Mouse (Mus musculus): ENCODE results near the gene Dph5.
A peak's percentile ranks its signal among the peaks of the same experiment; 100 is the strongest.
"Not testable (repeated sequence)": the region's sequence is repeated elsewhere in the genome, so short reads cannot be mapped to it uniquely, and the experiment has no call there.

Gene Dph5

DNA sequence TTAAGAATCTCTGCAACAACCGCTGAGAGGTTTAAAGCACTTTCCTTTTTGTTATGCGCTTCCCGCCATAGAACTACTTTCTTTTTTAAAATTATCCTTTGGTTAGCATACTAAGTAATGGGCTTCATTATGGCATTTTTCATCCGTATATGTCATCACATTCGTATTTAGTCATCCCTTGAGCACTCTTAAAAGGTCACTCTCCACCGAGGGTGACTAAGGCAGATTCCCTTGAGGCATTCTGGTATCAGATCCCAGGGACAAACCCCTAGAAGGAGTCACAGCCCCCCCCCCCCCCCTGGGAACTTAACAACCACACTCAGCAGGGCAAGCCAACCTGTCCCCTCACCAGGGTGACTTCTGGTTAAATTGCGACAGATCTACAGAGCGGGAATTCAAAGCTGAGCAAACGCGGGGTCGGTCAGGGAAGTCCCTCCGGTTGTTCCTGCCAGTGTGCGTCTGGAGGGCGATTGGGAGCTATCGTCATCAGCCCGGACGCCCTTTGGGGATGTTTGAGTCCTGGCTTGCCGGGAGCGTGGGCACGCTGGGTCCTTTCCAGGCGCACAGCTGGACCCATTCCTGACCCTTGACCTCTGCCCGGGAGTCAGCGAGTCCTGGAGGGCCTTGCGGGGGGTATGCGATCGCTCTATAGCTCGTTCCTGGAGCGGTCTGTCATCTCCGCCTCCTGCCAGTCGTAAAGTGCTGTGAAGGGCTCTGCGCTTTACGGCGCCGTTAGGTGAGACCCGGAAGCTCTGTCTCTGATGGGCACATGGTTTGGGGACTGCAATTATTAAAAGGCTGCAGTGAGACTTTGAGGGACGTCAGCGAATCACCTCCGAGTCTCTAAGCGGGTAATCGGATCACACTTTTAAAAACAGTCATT is at the start of gene Dph5:
TSS of gene Dph5 (plus strand) at position 411 of the 883 bp plus-strand sequence.
- DNase-seq (ENCODE audit: low spot score): peak; percentile 87

DNA sequence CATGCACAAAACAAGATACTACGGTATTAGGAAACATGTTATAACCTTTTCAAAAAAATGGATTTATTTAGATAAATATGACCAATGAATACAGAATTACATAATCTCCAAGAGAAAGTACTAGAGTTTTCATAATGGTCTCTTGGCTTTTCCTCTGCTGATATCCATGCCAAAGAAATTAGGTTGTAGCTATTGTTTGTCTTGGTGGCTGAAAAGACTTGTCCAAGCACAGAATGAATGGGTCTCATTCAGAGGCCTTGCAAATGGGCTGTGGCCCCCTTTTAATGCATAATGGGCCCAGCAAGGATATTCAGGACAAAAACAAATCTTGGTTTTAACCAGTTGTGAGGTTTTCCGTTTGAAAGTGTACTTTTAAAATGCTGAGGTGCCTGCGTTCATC is 43.1 kb upstream of the Dph5 start:
- no peak for DNase-seq (ENCODE audit: low spot score)

DNA sequence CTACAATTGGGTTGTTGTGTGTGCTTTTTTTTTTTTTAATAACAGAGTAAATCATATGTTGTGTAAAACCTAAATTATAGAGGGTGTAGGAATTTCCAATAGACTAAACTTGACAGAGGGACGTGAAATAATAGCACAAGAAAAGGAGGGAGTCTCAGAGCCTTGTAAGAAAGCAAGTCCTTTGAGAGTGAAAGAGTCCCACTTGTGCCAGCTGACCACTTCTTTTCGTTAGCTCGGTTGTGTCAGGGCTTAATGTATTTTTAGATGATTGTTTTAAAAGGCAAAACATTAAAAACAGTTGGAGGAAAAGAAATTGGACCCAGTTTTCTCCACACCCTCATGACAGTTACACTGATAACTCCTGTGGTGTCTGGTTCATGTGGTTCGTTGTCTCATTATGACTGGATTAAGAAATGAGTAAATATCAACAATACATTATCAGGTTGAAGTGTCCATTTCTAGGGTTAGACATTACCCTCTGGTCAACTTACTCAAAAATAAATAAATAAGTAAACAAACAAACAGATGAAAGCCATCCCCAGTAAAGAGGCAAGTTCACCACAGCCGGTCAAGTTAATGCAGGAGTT is 42.5 kb upstream of the Dph5 start:
- DNase-seq (ENCODE audit: low spot score): no peak

DNA sequence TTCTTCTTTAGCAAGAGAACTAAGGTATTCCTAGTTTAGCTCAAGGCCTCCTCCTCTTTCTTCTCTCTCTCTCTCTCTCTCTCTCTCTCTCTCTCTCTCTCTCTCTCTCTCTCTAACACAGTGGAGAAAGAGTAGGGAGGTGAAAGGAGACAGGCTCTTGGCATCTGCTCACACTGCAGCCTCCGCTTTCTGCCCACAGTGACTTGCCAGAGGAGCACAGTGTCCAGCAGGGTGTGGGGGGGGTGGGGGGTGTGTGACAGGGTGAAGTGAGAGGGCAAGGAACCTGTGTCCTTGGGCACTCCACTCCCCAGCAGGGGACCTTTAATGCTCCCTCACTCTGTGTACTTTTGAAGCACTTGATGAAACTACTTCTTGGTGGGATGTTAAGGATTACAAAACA is 41.9 kb upstream of the Dph5 start:
- no peak for DNase-seq (ENCODE audit: low spot score)

DNA sequence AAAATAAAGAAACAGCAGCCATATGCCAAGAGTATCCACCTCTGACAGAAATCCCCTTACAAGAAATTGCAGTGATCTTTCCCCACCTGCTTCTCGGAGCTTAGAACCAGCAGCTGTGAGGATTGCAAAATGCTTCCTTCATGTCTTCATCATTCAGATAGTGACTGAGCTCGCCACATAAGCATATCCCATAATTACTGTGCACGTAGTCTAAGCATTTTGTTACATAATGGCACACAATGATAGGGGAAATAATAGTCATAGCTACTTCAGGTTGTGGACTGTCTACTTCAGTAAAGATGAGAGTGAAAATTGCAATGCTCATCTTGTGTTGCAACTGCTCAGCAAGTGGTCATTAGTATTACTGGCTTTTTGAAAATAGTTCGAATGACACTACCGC is 41.5 kb upstream of the Dph5 start:
- no peak for DNase-seq (ENCODE audit: low spot score)

DNA sequence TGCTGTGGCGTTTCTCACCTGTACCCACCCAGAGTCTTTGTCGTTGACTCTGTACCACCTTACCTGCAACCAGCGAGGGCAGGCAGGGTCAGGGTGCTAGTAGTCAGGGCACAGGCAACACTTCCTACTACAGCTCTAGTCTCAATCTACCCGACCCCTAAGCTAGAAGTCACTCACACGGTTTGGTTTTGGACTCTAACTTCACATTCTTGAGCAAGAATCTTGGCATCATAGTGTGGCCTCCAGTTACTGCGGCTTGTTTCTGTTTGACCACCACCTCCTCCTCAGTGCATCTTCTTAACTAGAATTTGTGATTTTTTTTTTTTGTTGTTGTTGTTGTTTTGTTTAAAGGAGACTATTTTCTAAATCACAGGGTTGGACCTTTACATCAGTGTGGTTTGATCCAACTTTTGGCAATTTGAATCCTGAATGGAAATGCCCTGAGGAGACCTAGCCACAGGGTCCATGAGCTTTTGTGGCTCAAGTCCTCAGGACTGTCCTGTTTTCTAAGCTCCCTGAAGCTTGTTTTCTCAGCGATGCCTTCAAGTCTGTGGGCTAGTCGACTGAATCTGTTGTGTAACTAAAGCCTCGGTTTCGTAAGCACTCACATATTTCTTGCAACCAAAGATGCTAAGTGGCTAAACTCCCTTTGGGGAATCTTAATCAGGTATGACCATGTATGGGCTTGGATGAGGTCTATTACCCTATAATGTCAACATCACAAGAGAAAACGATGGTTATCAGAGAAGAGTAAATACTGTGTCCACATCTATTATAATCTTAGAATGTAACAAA is 38.8 kb upstream of the Dph5 start:
- DNase-seq (ENCODE audit: low spot score): no peak

DNA sequence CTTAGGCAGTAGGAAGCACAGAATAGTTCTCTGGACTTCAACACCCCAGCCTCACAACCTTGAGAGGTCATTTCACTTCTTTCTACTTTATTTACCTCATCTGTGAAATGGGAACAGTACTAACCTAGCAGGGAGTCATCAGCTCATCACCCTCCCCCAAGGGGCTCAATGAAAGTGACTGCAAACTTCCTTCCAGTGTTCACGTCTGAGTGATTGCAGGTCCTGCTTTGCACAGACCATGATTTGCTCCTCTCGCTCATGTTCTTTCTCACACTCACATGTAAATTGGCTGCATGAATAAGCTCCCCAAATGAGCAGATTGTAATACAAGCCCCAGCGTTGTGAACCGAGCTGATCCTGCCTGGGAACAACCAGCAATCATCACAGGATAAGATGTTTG is 36.7 kb upstream of the Dph5 start:
- no peak for DNase-seq (ENCODE audit: low spot score)

DNA sequence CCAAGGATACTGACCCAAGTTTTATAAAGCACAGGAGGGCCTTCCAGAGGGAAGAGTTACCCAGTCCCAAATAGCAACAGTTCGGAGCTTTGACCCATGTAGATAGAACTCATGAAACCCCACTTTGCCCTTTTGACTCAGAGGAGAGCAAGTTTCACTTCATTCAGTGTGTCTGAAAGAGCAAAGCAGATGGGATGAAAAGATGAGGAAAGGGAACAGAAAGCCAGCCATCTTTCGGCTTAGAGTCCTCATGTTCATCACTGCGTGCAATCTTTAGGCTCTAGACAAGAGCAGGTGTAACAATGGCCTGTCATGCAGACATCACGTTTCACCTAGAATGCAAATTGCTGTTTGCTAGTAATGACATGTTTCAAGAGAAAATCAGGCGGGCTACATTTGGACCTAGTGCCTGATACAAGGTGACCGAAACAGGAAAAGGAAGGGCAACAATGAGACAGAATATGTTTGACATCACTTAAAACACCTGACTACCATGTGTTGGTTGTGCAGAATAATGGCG is 32.9 kb upstream of the Dph5 start:
- DNase-seq (ENCODE audit: low spot score): no peak

DNA sequence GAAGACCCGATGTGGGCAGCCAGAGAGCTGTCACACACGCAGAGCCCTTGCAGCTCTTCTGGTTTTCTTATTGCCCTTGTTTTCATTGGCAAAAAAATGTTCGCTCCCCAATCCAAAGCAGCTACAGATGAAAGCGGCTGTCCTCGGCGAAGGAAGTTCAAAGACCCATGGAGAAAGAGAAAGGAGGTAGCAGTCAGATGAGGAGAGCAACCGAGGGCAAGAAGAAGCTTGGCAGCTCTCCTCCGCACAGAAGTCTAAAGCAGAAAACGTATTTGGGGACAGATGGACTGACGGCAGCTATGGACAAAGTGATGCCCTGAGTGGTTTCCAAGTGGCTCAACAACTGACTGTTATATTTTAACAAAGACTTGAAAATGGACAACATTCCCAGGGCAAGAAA is 32.1 kb upstream of the Dph5 start:
- DNase-seq (ENCODE audit: low spot score): no peak

DNA sequence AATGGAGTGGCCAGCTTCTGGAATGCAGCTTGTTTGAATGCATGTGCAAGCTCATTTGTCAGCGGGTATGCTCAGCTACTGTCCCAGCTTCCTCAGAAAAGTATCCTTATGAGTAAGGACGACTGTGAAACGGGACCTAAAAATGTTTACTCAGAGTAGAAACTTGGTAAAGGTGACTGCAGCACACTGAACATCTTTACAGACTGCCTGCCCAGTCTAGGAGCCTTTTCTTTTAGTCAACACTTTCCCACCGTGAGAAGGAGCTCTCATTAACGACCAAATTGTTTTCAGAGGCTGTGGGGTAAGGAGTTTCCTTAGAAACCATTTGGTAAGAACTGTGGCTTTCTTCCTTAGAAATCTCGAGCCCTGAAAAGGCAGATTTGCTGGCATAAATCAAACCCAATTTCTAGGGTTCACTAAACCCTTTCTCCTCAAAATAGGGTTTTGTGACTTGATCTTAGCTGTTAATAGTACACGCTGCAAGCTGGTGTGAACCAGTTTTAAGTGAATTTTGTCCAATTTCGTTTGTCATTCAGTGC is 31.1 kb upstream of the Dph5 start:
- no peak for DNase-seq (ENCODE audit: low spot score)

DNA sequence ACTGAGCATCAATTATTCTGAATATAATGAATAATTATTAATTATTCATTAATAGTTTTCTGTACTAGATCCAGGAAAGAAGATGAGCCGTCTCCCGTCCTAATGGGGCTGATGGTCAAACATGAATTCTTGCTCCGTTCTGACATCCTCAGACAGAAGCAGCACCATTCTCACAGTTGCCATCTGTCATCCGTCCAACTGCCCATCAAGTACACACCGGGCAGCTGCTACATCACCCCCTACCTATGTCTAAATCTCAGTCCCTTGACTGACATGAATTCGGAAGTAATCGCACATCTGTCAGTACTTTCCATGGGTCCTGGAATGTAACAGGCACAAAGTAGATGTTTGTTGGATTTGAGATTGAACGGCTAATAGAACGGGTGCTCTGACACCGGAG is 30.2 kb upstream of the Dph5 start:
- DNase-seq (ENCODE audit: low spot score): no peak

DNA sequence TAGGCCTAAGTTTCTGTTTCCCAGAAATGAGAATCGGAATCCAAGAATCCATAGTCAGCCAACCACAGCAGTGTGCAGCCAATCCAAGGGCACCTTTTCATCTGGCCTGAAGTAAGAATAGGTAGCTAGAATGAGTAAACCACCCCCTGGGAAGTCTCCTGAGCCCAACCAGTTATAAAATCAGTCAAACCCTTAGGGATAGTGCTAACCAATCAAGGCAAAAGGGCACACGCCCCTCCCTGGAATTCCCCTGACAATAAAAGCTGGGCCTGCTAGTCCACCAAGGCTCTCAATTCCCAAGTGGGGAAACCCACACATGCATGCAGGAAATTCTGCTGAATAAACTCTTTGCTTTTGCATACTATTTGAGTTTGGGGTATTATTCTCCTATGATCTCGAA is 28.8 kb upstream of the Dph5 start:
- no peak for DNase-seq (ENCODE audit: low spot score)

DNA sequence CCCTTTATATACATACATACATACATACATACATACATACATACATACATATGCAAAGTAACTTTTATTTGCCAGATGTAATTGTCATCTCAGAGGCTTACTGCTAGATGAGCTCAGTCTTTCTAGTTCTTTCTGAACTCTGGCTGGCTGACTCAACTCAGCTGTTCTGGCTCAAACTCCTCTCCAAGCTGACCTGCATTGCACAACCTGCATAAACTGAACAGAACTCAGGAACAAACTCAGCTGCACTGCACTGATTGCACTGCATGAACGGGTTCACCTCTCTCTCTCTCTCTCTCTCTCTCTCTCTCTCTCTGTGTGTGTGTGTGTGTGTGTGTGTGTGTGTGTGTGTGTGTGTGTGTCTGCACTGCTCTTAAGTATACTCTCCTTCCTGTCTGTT is 26.9 kb upstream of the Dph5 start:
- not testable (repeated sequence) for DNase-seq (ENCODE audit: low spot score)

DNA sequence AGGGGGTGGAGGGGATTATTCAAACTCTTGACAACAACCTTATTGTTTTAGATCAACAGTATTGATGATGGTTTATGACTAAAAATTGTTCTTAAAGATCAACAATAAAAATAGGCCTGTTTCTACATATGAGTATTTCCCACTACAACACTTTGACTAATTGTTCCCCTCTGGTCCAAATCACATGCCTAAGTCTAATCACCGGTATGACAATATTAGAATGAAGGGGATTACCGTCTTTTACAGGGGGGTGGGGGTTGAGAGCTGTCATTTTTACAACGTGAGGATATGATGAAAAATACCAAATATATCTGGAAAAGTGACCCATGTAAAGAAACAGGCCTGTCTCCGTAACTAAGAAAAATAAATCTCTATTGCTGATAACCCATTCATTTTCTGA is 24.1 kb upstream of the Dph5 start:
- no peak for DNase-seq (ENCODE audit: low spot score)

DNA sequence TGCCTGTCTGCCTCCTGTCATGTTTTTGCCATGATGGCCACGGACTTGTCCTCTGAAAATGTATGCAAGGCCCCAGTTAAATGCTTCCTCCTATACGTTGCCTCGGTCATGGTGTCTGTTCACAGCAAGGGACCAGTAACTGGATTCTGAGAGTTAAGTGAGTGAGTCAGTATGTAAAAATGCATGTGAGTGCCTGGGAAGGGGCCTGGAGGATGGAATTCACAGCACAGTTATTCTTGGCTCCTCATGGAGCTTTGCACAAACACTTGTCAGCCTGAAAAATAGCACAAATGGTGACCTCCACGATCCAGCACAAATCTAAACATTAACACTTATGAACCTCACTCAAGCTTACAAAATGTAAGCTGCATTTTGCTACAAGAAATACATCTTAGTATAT is 20.5 kb upstream of the Dph5 start:
- DNase-seq (ENCODE audit: low spot score): no peak

DNA sequence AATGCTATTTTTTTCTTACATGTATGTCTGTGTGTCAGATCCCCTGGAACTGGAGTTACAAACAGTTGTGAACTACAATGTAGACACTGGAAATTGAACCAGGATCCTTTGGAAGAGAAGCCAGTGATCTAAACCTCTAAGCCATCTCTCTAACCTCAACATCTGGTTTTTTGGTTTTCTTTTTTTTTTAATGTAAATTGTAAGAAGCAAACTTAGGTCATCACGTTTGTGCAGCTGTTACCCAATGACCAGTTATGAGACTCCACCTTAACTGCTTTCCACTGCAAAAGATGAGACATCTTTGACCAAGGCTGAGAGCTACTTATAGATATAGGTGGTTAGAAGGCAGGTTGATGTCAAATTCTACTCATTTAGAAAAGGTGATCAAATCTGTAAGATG is 19.7 kb upstream of the Dph5 start:
- DNase-seq (ENCODE audit: low spot score): no peak

DNA sequence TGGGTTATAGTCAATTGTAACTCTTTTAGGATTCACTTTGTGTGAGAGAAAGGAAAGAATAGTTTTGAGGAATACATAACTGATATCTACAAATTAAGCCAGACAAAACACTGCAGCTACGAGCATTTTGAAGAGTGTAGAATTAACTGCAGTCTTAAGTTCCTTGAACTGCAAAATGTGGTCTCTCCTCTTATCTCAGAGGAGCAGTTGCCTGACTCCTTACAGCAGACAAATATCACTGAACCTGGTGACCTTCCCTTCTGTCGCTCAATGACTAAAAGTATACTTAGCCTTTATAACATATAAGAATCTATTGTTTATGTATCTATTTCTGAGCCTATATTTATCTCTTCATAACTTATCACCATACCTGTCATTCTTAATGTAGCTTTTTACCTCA is 18.3 kb upstream of the Dph5 start:
- DNase-seq (ENCODE audit: low spot score): no peak

DNA sequence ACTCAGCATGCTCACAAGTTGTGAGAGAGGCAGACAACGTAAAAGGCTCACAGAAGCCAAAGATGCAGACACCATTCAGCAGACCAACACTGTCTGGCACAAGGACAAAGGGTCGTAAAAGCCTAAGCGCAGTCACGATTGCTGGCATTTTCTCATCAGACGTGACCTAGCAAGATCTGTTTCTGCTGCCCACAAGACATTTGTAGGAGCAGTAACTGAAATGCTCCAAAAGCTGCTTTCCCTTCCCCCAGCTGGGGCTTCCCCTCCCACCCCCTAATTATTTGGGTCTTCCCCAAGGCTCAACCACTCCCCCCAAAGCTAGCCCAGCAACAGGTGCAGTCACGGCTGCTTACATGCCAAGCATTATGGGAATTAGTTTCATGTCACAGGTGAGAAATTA is 12.1 kb upstream of the Dph5 start:
- DNase-seq (ENCODE audit: low spot score): no peak

DNA sequence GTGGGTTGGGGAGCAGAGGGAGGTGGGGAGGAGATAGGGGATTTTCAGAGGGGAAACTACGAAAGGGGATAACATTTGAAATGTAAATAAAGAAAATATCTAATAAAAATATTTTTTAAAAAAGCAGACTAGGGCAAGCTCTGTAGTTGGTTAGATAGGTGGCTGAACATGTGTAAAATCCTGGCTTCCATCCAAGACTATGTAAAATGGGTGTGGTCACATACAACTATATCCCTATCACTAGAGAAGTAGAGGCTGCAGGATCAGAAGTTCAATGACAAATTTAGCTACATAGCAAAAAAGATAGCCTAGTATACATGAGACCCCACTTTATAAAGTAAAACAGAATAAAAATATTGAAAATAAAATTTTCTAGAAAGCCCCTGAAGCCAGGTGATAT is 10.5 kb upstream of the Dph5 start:
- DNase-seq (ENCODE audit: low spot score): no peak

DNA sequence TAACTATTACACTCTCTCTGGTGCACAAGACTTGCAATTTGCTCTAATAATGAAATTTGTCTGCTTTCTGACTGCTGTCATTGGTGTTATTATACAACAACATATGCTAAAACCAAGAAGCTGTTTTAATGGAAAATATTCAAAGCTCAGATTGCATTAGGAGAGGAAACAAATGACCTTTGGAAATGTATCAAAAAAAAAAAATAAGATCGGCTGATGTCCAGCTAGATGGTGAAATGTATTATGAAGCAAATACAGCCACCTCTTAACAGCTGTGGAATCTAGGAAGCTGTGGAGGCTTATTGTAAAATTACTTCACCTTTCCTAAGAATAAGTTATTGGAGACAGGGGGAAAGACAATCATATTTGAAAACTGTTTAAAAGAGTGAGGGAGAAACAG is 3.6 kb upstream of the Dph5 start:
- no peak for DNase-seq (ENCODE audit: low spot score)

DNA sequence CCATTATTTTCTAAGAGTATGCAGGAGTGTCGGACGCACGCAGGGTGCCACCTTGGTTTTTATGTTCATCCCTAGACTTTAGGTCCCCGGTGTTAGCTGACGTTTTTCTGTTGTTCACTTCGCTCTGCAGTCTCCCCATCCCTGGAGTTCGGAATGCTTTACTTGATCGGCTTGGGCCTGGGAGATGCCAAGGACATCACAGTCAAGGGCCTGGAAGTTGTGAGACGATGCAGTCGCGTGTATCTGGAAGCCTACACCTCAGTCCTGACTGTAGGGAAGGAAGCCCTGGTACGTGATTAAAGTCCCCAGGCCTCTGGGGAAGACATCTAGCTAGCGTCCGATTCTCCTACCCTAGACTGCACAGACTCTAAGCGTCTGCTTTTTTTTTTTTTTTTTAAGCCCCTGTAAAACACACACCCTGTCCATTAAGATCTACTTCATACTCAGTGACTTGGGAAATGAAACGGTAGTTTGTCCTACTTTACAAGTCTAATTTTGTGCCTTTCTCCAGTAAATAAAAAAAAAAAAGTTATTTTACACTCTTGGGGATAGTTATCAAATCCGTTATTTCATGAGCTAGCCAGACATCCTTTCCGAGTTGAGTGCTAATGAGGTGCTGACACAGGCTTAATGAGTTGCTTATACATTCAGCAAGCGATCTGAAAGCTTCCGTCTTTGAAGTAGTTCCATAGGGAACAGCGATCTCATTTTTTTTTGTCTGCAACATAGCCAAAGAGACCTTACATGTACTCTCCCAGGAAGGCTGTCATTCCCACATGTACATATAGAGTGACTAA is 871 bp downstream of the Dph5 start:
- no peak for DNase-seq (ENCODE audit: low spot score)

DNA sequence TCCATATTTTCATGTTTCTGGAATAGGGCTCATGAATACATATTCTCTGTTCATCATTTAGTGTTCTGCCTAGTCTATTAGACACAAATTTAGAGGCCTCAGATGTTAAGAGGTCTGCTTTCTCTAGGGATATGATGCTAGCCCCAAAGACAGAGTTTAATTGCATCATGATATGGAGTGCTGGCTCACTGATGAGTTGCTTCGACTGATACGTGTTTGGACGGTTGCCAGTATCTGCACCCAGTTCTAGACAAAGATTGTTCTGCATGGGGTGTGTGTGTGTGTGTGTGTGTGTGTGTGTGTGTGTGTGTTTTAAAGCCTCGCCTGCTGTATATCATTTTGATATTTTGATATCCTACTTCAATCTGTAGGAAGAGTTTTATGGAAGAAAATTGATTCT is 4.7 kb downstream of the Dph5 start:
- DNase-seq (ENCODE audit: low spot score): no peak

Measured in layer of hippocampus, adult 9-10 months (tissue).